Mouse (Mus musculus) cortical plate, adult 2 months (tissue): ENCODE measurements around the gene Rbmx.

ENCODE experiments used
- CTCF ChIP-seq: fragments of 200-500 bp; IDR thresholded peaks from 2 replicates; pipeline ENCODE4 v1.5.1; 2011; ENCODE audit warnings: mild to moderate bottlenecking, control low read depth, low read length; ENCODE audit not compliant: insufficient read depth; ENCODE audit errors: extremely low read depth
- POLR2A ChIP-seq: fragments of 200-500 bp; IDR thresholded peaks from 2 replicates; pipeline ENCODE4 v1.6.1; 2011; ENCODE audit warnings: mild to moderate bottlenecking, low read length, control low read depth; ENCODE audit not compliant: insufficient read depth; ENCODE audit errors: extremely low read depth

- TF ChIP-seq CTCF (no peak), POLR2A (no peak)
Observed at GRCm38 (mm10) chrX:57337582-57337981, 55.3 kb downstream of the Rbmx start.
